Mouse (Mus musculus): ENCODE measurements around the gene Frmd6. TPM values are rescaled to one million over a fixed set of nuclear protein-coding genes. Genes with fewer than 3 reads are reported as not detected.
A peak's percentile ranks its signal among the peaks of the same experiment; 100 is the strongest.

Gene Frmd6
- total RNA-seq, 4 experiments from 2014 or later: 8.7 to 13.6 (median 11.3) TPM

- DNase-seq (ENCODE audit: low spot score in 2 of 2): no peak
These were observed 26.1 kb downstream of the Frmd6 start for GRCm38 (mm10) chr12:70851342-70851960.

GRCm38 (mm10) chr12:70853026-70853425, 27.7 kb downstream of the Frmd6 start:
- no peak for DNase-seq (ENCODE audit: low spot score in 2 of 2)

GRCm38 (mm10) chr12:70855678-70856077, 30.4 kb downstream of the Frmd6 start:
- no peak for DNase-seq (ENCODE audit: low spot score in 2 of 2)

- no peak for DNase-seq (ENCODE audit: low spot score in 2 of 2)
These were observed 31.5 kb downstream of the Frmd6 start for GRCm38 (mm10) chr12:70856776-70857175.

- no peak for DNase-seq (ENCODE audit: low spot score in 2 of 2)
These were observed 38.0 kb downstream of the Frmd6 start for GRCm38 (mm10) chr12:70863281-70863680.

GRCm38 (mm10) chr12:70867780-70868179, 42.5 kb downstream of the Frmd6 start:
- DNase-seq (ENCODE audit: low spot score in 2 of 2): no peak

- no peak for DNase-seq (ENCODE audit: low spot score in 2 of 2)
These were observed 43.1 kb downstream of the Frmd6 start for GRCm38 (mm10) chr12:70868190-70868987.

- DNase-seq (ENCODE audit: low spot score in 2 of 2): no peak
These were observed 43.6 kb downstream of the Frmd6 start for GRCm38 (mm10) chr12:70868988-70869291.

GRCm38 (mm10) chr12:70873544-70873943, 48.2 kb downstream of the Frmd6 start:
- DNase-seq (ENCODE audit: low spot score in 2 of 2): no peak

- DNase-seq (ENCODE audit: low spot score in 2 of 2): no peak
These were observed 51.1 kb downstream of the Frmd6 start for GRCm38 (mm10) chr12:70876270-70876998.

- no peak for DNase-seq (ENCODE audit: low spot score in 2 of 2)
These were observed 52.8 kb downstream of the Frmd6 start for GRCm38 (mm10) chr12:70877926-70878710.

- no peak for DNase-seq (ENCODE audit: low spot score in 2 of 2)
These were observed 55.2 kb downstream of the Frmd6 start for GRCm38 (mm10) chr12:70880396-70880975.

GRCm38 (mm10) chr12:70881340-70881739, 56.0 kb downstream of the Frmd6 start:
- peak; percentile 39 to 40 for DNase-seq (ENCODE audit: low spot score in 2 of 2)

GRCm38 (mm10) chr12:70881854-70882253, 56.5 kb downstream of the Frmd6 start:
- DNase-seq (ENCODE audit: low spot score in 2 of 2): no peak

- DNase-seq (ENCODE audit: low spot score in 2 of 2): no peak
These were observed 57.8 kb downstream of the Frmd6 start for GRCm38 (mm10) chr12:70883141-70883540.

GRCm38 (mm10) chr12:70884113-70884512, 58.8 kb downstream of the Frmd6 start:
- no peak for DNase-seq (ENCODE audit: low spot score in 2 of 2)

GRCm38 (mm10) chr12:70884973-70885372, 59.7 kb downstream of the Frmd6 start:
- DNase-seq (ENCODE audit: low spot score in 2 of 2): no peak

GRCm38 (mm10) chr12:70885576-70885975, 60.3 kb downstream of the Frmd6 start:
- DNase-seq (ENCODE audit: low spot score in 2 of 2): no peak

- no peak for DNase-seq (ENCODE audit: low spot score in 2 of 2)
These were observed 65.1 kb downstream of the Frmd6 start for GRCm38 (mm10) chr12:70890405-70890804.

GRCm38 (mm10) chr12:70890874-70891470, 65.7 kb downstream of the Frmd6 start:
- no peak for DNase-seq (ENCODE audit: low spot score in 2 of 2)

- DNase-seq (ENCODE audit: low spot score in 2 of 2): no peak
These were observed 70.0 kb downstream of the Frmd6 start for GRCm38 (mm10) chr12:70895275-70895674.

Data from gastrocnemius, adult 8-10 months (tissue).